Mouse (Mus musculus): ENCODE results near the gene Vps13d.

- TF ChIP-seq CTCF (IDR thresholded peaks at IDR 0.05), result no peak
- TF ChIP-seq EP300 (IDR thresholded peaks at IDR 0.05), result peak; percentile 19; the same call in 1 of the 2 replicates
These were observed 233.6 kb downstream of the Vps13d start for GRCm38 (mm10) chr4:144961232-144961631.
